Mouse (Mus musculus) naive thymus-derived CD4-positive, alpha-beta T cell, adult 2 months (primary cell): ENCODE measurements around the gene Spsb1.

Source experiments
- DNase-seq: peaks from one replicate; pipeline ENCODE4 v3.0.0-alpha.2; 2011; ENCODE audit warnings: low read depth

The Spsb1 gene

GRCm38 (mm10) chr4:149951201-149951600 is 3.6 kb downstream of the Spsb1 start:
- DNase-seq = no peak

GRCm38 (mm10) chr4:149949691-149950090 is 5.2 kb downstream of the Spsb1 start:
- no peak for DNase-seq

- no peak for DNase-seq
Observed at GRCm38 (mm10) chr4:149948119-149948518, 6.7 kb downstream of the Spsb1 start.

- DNase-seq = peak; percentile 55
Observed at GRCm38 (mm10) chr4:149947396-149947795, 7.4 kb downstream of the Spsb1 start.

- DNase-seq = no peak
Observed at GRCm38 (mm10) chr4:149945194-149945593, 9.6 kb downstream of the Spsb1 start.

GRCm38 (mm10) chr4:149944214-149944613 is 10.6 kb downstream of the Spsb1 start:
- DNase-seq = no peak

GRCm38 (mm10) chr4:149942831-149943741 is 11.8 kb downstream of the Spsb1 start:
- no peak for DNase-seq

- DNase-seq = no peak
Observed at GRCm38 (mm10) chr4:149941067-149941755, 13.6 kb downstream of the Spsb1 start.

- no peak for DNase-seq
Observed at GRCm38 (mm10) chr4:149938701-149939100, 16.1 kb downstream of the Spsb1 start.

GRCm38 (mm10) chr4:149936921-149937320 is 17.9 kb downstream of the Spsb1 start:
- DNase-seq = no peak

GRCm38 (mm10) chr4:149935470-149935869 is 19.4 kb downstream of the Spsb1 start:
- no peak for DNase-seq

GRCm38 (mm10) chr4:149933519-149934245 is 21.2 kb downstream of the Spsb1 start:
- DNase-seq = no peak

GRCm38 (mm10) chr4:149933025-149933424 is 21.8 kb downstream of the Spsb1 start:
- no peak for DNase-seq

GRCm38 (mm10) chr4:149932108-149932815 is 22.6 kb downstream of the Spsb1 start:
- DNase-seq = no peak

- no peak for DNase-seq
Observed at GRCm38 (mm10) chr4:149930755-149931154, 24.1 kb downstream of the Spsb1 start.

- no peak for DNase-seq
Observed at GRCm38 (mm10) chr4:149923014-149923413, 31.8 kb downstream of the Spsb1 start.

GRCm38 (mm10) chr4:149922121-149922718 is 32.6 kb downstream of the Spsb1 start:
- no peak for DNase-seq

GRCm38 (mm10) chr4:149920886-149921285 is 34.0 kb downstream of the Spsb1 start:
- no peak for DNase-seq

- no peak for DNase-seq
Observed at GRCm38 (mm10) chr4:149918455-149919070, 36.3 kb downstream of the Spsb1 start.

- no peak for DNase-seq
Observed at GRCm38 (mm10) chr4:149916831-149917230, 38.0 kb downstream of the Spsb1 start.
